Mouse (Mus musculus) lung, embryonic 16.5 days (tissue): ENCODE data around the gene Pate4. TPM values are rescaled to one million over a fixed set of nuclear protein-coding genes. Genes with fewer than 3 reads are reported as not detected.
A peak's percentile ranks its signal among the peaks of the same experiment; 100 is the strongest.
"Not testable (repeated sequence)": the region's sequence is repeated elsewhere in the genome, so short reads cannot be mapped to it uniquely, and the experiment has no call there.

Source experiments
- ATAC-seq: fragments of 200-750 bp; cut with Nextera tagmentation; 2 replicates; pipeline ENCODE4 v1.8.0; 2017; ENCODE audit warnings: low read depth, mild to moderate bottlenecking, moderate library complexity
- H3K27ac ChIP-seq: fragments of 300-500 bp; sonication (generic); 2 replicates; pipeline ENCODE4 v1.5.1; 2014; ENCODE audit warnings: mild to moderate bottlenecking, control low read depth, low read length
- H3K27me3 ChIP-seq: fragments of 300-500 bp; sonication (generic); 2 replicates; pipeline ENCODE4 v1.6.1; 2014; ENCODE audit warnings: low read depth, low read length, mixed read lengths; ENCODE audit not compliant: control insufficient read depth, insufficient read depth
- H3K36me3 ChIP-seq: fragments of 300-500 bp; sonication (generic); 2 replicates; pipeline ENCODE4 v1.6.1; 2014; ENCODE audit warnings: low read length; ENCODE audit not compliant: control insufficient read depth, insufficient read depth
- H3K4me1 ChIP-seq: fragments of 300-500 bp; sonication (generic); replicated peaks from 2 replicates; pipeline ENCODE4 v1.6.1; 2014; ENCODE audit warnings: low read length, mixed read lengths; ENCODE audit not compliant: control insufficient read depth, insufficient read depth
- H3K4me2 ChIP-seq: fragments of 300-500 bp; sonication (generic); 2 replicates; pipeline ENCODE4 v1.6.1; 2014; ENCODE audit warnings: low read depth, low read length, control low read depth
- H3K4me3 ChIP-seq: fragments of 300-500 bp; sonication (generic); 2 replicates; pipeline ENCODE4 v1.5.1; 2014; ENCODE audit warnings: mild to moderate bottlenecking, low read length, control low read depth
- H3K9ac ChIP-seq: fragments of 300-500 bp; sonication (generic); 2 replicates; pipeline ENCODE4 v1.6.1; 2014; ENCODE audit warnings: low read length, control low read depth
- H3K9me3 ChIP-seq: fragments of 300-500 bp; sonication (generic); 2 replicates; pipeline ENCODE4 v1.6.1; 2016; ENCODE audit warnings: low read length; ENCODE audit not compliant: control insufficient read depth
- WGBS: fragments of 180-500 bp; shearing (Covaris S2); extraction: QIAGEN DNeasy Blood & Tissue Kit; methylation state at CpG from one replicate; pipeline ENCODE4 v1.1.7; 2014; 5-methylcytosine and 5-hydroxymethylcytosine counted together
- polyA plus RNA-seq: library from polyadenylated mRNA; unstranded; fragments of >200 nt; fragmentation: Nextera tagmentation; extraction: Ambion mirVana; gene quantifications from 2 replicates; pipeline ENCODE4 v1.2.1, GENCODE M21; 2015

Pate4 gene
- polyA plus RNA-seq: not detected in 2 replicates

DNA sequence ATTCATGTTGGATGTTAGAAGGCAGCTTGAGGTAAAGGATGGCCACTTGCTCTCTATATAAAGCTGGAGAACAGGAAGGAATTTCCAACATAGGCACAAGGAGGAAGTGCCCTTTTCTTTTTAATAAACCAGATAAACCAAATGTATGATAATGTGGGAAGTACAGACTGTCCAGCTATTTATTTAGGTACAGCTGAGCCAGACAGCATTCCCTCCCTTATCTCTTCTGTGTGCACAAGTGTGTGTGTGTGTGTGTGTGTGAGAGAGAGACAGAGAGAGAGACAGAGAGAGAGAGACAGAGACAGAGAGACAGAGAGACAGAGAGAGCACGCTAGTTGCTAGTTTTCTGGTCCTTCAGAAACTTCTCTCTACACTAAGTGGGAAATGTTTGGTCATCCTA, at the start of gene Pate4:
TSS of gene Pate4 (minus strand) at position 101 of the 400 bp plus-strand sequence.
- no peak within 1 kb of the TSS for H3K4me3 ChIP-seq
- ATAC-seq: no peak
- no peaks in the 10 kb centered on the region for H3K36me3 ChIP-seq
- no peaks in the 10 kb centered on the region for H3K9me3 ChIP-seq
- H3K27ac ChIP-seq: no peak within 1 kb of the TSS
- H3K4me2 ChIP-seq: no peak within 1 kb of the TSS
- WGBS: 74% methylated on average over 1 of the region's 1 CpGs
- no peaks in the 10 kb centered on the region for H3K4me1 ChIP-seq
- no peaks in the 10 kb centered on the region for H3K27me3 ChIP-seq
- H3K9ac ChIP-seq: no peak within 1 kb of the TSS

DNA sequence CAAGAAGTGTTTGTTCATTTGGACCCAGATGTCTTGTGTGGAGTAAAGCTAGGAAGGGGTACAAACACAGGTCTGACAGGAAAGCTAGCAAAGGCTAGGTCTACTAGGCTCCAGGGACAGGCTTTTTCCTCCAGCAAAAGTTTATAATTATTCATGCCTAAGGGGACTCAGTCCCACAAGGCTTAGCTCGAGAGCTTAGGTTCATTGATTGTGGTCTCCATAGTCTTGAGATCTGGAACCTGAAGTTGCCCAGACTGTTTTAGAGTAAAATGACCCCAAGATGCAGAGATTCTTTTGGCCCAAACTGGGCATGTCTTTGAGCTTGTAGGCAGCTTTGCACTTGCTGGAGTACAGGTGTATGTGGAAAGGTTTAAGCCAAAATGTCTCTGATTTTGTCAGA, 36.4 kb upstream of the Pate4 start, which contains the start of gene Pate3:
TSS of gene Pate3 (minus strand) at position 101 of the 400 bp plus-strand sequence.
- Histone ChIP-seq H3K9ac (no peak within 1 kb of the TSS), H3K36me3 (no peaks in the 10 kb centered on the region), H3K4me3 (no peak within 1 kb of the TSS), H3K27ac (no peak within 1 kb of the TSS), H3K4me1 (no peaks in the 10 kb centered on the region), H3K9me3 (no peaks in the 10 kb centered on the region), H3K27me3 (no peaks in the 10 kb centered on the region), H3K4me2 (no peak within 1 kb of the TSS)
- WGBS: 56% methylated on average over 1 of the region's 1 CpGs
- no peak for ATAC-seq

DNA sequence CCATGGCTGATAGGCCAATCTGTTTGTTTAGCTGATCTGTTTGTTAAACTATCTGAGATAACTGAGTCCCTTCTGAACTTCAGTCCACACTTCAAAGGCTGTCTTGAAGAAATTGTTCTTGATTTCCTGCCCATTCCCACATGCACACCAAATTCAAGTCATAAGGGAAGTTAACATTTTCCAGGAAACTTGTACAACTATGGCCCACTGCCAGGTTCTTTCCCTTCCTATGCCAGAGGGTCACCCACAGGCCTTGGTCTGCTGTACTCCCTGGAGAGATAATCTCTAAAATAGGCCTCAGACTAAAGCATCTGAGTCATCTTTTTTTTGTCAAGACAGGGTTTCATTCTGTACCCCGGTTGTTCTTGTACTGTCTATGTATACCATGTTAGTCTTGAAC, 21.2 kb upstream of the Pate4 start:
- Histone ChIP-seq H3K27ac (no peak overlapping the region), H3K9me3 (no peaks in the 10 kb centered on the region), H3K27me3 (no peaks in the 10 kb centered on the region), H3K36me3 (no peaks in the 10 kb centered on the region), H3K9ac (no peak overlapping the region), H3K4me3 (no peak overlapping the region), H3K4me2 (no peak overlapping the region), H3K4me1 (no peaks in the 10 kb centered on the region)
- no peak for ATAC-seq
- WGBS: 79% methylated on average over 1 of the region's 1 CpGs

DNA sequence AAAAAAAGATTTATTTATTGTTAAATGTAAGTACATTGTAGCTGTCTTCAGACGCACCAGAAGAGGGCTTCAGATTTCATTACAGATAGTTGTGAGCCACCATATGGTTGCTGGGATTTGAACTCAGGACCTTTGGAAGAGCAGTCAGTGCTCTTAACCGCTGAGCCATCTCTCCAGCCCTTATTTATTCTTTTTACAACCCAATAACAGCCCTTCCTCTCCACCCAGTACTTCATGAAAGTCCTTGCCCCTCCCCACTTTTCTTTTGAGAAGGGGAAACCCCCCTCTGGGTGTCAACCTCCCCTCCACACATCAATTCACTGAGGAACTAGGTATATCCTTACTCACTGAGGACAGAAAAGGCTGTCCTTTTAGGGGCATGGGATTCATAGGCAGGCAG, 5.0 kb upstream of the Pate4 start:
- not testable (repeated sequence) for H3K27me3 ChIP-seq, H3K4me2 ChIP-seq, H3K9ac ChIP-seq, H3K27ac ChIP-seq, ATAC-seq, H3K4me1 ChIP-seq, H3K4me3 ChIP-seq, H3K9me3 ChIP-seq, H3K36me3 ChIP-seq
- WGBS: 61% methylated on average over 2 of the region's 2 CpGs

DNA sequence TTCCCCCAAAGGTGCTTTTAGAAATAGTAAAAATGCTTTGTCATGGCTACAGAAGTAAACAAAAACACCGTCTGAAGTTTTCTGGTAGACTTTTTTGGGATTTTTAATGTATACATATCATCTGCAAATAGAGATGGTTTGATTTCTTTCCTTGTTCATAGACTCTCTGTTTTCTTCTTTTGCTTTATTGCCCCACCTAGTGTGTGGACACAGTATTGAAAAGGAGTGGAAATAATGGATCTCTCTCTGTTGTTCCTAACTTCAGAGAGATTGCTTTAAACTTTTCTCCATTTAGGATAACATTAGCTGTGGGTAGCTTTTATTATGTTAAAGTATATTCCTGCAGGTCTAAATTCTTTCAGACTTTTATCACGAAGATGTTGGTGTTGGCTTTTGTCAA, 2.3 kb upstream of the Pate4 start:
- no peak overlapping the region for H3K27ac ChIP-seq
- H3K27me3 ChIP-seq: no peaks in the 10 kb centered on the region
- H3K9ac ChIP-seq: no peak overlapping the region
- H3K4me3 ChIP-seq: no peak overlapping the region
- no peaks in the 10 kb centered on the region for H3K9me3 ChIP-seq
- H3K4me2 ChIP-seq: no peak overlapping the region
- no peaks in the 10 kb centered on the region for H3K4me1 ChIP-seq
- ATAC-seq: no peak
- no peaks in the 10 kb centered on the region for H3K36me3 ChIP-seq
- WGBS: 11% methylated on average over 2 of the region's 2 CpGs

DNA sequence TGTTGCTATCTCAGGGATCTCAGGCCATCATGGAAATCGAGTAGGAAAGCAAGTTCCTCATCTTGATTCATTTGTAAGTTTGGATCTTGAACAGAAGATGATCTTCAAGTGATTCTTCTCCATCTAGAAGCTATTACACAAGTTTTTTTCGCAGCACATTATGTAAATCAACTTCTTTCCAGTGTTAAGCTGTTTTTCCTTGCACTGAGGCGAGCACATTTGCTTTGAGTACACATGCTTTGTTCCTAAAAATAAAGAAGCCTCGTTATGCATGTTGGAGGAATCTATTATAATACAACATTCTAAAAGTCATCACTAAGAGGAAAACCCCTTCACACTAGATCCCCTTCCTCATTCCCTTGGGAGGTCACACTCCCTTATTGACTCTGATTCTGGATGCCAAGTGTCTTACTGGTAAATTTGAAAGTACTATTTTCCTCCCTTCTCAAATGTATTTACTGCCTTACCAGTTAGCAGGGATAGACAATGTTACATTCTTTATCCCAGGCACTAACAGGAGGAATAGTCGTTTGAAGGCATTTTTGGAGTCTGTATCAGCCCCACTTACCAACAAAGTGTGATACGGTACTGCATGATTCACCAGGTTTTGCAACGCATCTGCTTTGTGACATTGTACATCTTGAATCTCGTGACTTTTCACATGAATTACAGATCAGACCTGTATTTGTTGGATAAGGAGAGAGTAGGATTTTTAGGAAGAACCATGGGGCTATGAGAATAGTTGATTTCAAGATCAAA, 3.9 kb downstream of the Pate4 start:
- no peaks in the 10 kb centered on the region for H3K27me3 ChIP-seq
- ATAC-seq: no peak
- no peak overlapping the region for H3K9ac ChIP-seq
- no peak overlapping the region for H3K27ac ChIP-seq
- no peaks in the 10 kb centered on the region for H3K9me3 ChIP-seq
- WGBS: 62% methylated on average over 8 of the region's 8 CpGs
- H3K4me1 ChIP-seq: no peaks in the 10 kb centered on the region
- H3K4me3 ChIP-seq: no peak overlapping the region
- no peaks in the 10 kb centered on the region for H3K36me3 ChIP-seq
- no peak overlapping the region for H3K4me2 ChIP-seq

DNA sequence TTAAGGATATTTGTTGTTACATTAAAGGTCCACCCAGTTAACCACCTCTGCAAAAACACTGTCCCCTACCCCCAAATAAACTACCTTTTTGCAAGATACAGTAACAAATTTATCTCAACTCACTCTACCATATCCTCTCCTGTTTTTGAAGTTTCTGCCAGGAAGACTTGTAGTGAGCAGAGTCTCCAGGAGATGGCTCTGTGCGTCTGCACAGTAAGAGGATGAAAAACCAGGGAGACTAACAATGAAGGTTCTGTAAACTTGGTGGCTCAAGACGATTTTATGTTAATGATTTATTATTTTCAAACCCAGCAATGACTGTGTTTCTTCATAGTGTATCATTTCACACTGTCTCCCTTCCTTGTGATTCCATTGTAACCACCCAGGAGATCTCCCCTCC, 18.8 kb downstream of the Pate4 start:
- no peak for ATAC-seq
- 12% methylated on average over 2 of the region's 2 CpGs for WGBS
- H3K36me3 ChIP-seq: no peaks in the 10 kb centered on the region
- H3K4me1 ChIP-seq: no peaks in the 10 kb centered on the region
- no peak overlapping the region for H3K4me2 ChIP-seq
- no peaks in the 10 kb centered on the region for H3K9me3 ChIP-seq
- H3K9ac ChIP-seq: no peak overlapping the region
- no peak overlapping the region for H3K27ac ChIP-seq
- H3K4me3 ChIP-seq: no peak overlapping the region
- H3K27me3 ChIP-seq: no peaks in the 10 kb centered on the region

DNA sequence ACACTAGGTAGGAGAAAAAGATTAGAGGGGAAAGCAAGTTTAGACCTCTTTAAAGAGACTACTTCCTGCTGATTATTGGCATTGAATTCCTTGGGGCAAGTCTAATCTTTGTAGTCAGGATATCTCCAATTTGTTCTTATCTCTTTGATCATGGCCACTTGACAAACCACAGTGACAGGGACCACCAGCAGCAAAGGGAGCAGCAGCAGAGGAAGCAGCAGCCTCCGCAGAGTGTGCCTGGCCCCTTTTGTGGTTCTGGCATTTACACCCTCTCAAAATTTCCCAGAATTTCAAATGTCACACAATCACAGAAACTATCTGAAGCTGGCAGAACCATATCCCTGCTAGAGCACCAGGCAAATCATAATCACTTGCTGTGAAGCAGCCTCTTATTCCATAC, 24.1 kb downstream of the Pate4 start:
- no peaks in the 10 kb centered on the region for H3K9me3 ChIP-seq
- 50% methylated on average over 1 of the region's 1 CpGs for WGBS
- no peak for ATAC-seq
- H3K27ac ChIP-seq: no peak overlapping the region
- no peaks in the 10 kb centered on the region for H3K36me3 ChIP-seq
- no peaks in the 10 kb centered on the region for H3K4me1 ChIP-seq
- no peaks in the 10 kb centered on the region for H3K27me3 ChIP-seq
- H3K9ac ChIP-seq: no peak overlapping the region
- H3K4me2 ChIP-seq: no peak overlapping the region
- H3K4me3 ChIP-seq: no peak overlapping the region

DNA sequence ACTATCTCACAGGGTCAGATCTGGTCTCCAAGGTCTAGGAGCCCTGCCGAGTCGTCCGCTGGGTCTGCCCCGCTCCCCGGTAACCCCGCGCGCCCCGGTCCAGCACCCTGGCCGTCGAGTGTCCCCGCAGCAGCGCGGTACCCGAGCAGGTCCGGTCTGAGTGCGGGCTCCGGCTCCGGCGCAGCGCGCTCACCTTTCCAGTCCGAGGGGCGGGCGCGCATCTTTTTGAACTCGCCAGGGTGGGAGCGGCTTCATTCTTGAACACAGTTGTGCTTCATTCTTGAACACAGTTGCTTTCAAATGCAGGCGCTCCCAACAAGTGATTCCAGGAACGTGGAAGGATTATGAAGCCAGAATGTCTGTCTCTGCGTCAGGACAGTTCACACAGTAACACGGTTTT, 37.3 kb downstream of the Pate4 start:
- Histone ChIP-seq H3K4me1 (0 out of 2 replicates have a peak, but pooled peaks cover 3% of the 10 kb centered on the region), H3K27ac (no peak overlapping the region), H3K9ac (no peak overlapping the region), H3K4me2 (peak overlapping the region; percentile 42), H3K27me3 (peaks cover 12% of the 10 kb centered on the region), H3K36me3 (no peaks in the 10 kb centered on the region), H3K9me3 (no peaks in the 10 kb centered on the region), H3K4me3 (peak overlapping the region; percentile 28)
- ATAC-seq: no peak
- 4% methylated on average over 32 of the region's 32 CpGs for WGBS
